Mouse (Mus musculus) hindbrain, postnatal 0 days (tissue): Measurements from ENCODE around the gene Robo1. TPM values are rescaled to one million over a fixed set of nuclear protein-coding genes. Genes with fewer than 3 reads are reported as not detected.
A peak's percentile ranks its signal among the peaks of the same experiment; 100 is the strongest.

Experiments
- ATAC-seq: fragments of 200-750 bp; cut with Nextera tagmentation; 2 replicates; pipeline ENCODE4 v1.8.0; 2017; ENCODE audit warnings: mild to moderate bottlenecking, moderate TSS enrichment, moderate library complexity
- DNase-seq: peaks from one replicate; pipeline ENCODE4 v3.0.0-alpha.2; 2015; ENCODE audit warnings: low spot score
- H3K27ac ChIP-seq: fragments of 300-500 bp; sonication (generic); 2 replicates; pipeline ENCODE4 v1.5.1; 2014; ENCODE audit warnings: mild to moderate bottlenecking
- H3K27me3 ChIP-seq: fragments of 300-500 bp; sonication (generic); 2 replicates; pipeline ENCODE4 v1.6.1; 2014; ENCODE audit warnings: low read length, mixed read lengths; ENCODE audit not compliant: insufficient read depth
- H3K36me3 ChIP-seq: fragments of 300-500 bp; sonication (generic); 2 replicates; pipeline ENCODE4 v1.6.1; 2014; ENCODE audit warnings: low read length, mixed read lengths; ENCODE audit not compliant: insufficient read depth
- H3K4me1 ChIP-seq: fragments of 300-500 bp; sonication (generic); 2 replicates; pipeline ENCODE4 v1.6.1; 2014; ENCODE audit warnings: antibody characterized with exemption, low read length, mixed read lengths; ENCODE audit not compliant: insufficient read depth
- H3K4me2 ChIP-seq: fragments of 300-500 bp; sonication (generic); 2 replicates; pipeline ENCODE4 v1.6.1; 2014; ENCODE audit warnings: low read depth, mild to moderate bottlenecking, low read length, moderate library complexity, mixed read lengths
- H3K4me3 ChIP-seq: fragments of 300-500 bp; sonication (generic); 2 replicates; pipeline ENCODE4 v1.5.1; 2014; ENCODE audit warnings: low read length
- H3K9ac ChIP-seq: fragments of 300-500 bp; sonication (generic); replicated peaks from 2 replicates; pipeline ENCODE4 v1.6.1; 2014; ENCODE audit warnings: mild to moderate bottlenecking, low read length, moderate library complexity, mixed read lengths
- H3K9me3 ChIP-seq: fragments of 300-500 bp; sonication (generic); 2 replicates; pipeline ENCODE4 v1.6.1; 2016; ENCODE audit warnings: low read length, mixed read lengths
- CTCF ChIP-seq: IDR thresholded peaks from 2 replicates; pipeline ENCODE4 v1.5.1; 2016; ENCODE audit warnings: antibody characterized with exemption, control low read depth, low read depth
- WGBS: fragments of 180-500 bp; shearing (Covaris S2); extraction: QIAGEN DNeasy Blood & Tissue Kit; methylation state at CpG from one replicate; pipeline ENCODE4 v1.1.7; 2014; 5-methylcytosine and 5-hydroxymethylcytosine counted together
- polyA plus RNA-seq: library from polyadenylated mRNA; unstranded; fragments of >200 nt; fragmentation: Nextera tagmentation; extraction: Ambion mirVana; gene quantifications from 2 replicates; pipeline ENCODE4 v1.2.1, GENCODE M21; 2015
- total RNA-seq: library from RNA; depleted of rRNA; stranded (reverse); fragments of >200 nt; gene quantifications from 2 replicates; pipeline ENCODE4 v1.2.3, GENCODE M21; 2014

Gene Robo1
- total and polyA plus RNA-seq, 2 experiments from 2014 or later: 20.4 to 57.9 TPM

DNA sequence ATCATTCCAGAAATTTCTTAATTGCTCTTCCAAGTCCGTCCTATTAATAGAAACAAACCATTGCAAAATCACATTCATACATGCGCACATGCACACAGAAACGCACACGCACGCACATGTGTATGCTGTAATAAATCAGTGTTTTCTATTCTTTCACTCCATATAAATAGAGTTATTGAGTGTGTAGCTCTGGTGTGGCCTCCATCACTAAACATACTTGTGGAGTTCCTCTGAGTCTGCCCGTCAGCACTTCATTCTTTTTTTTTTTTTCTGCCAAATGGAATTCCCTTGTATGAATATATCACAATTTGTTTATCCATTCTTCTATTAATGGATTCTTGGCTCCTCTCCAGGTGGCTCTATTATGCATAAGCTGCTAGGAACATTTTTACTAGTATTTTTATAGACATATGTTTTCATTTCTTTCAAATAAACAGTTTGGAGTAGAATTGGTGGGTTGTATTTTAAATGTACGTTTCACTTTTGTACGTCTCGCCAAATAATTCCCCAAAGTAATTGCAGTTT lies 483.1 kb downstream of the Robo1 start:
- ATAC-seq (no peak), DNase-seq (no peak)
- Histone ChIP-seq H3K27ac (no peak overlapping the region), H3K36me3 (no peaks in the 10 kb centered on the region), H3K9ac (no peak overlapping the region), H3K4me3 (no peak overlapping the region), H3K4me2 (no peak overlapping the region), H3K4me1 (peaks cover 7% of the 10 kb centered on the region), H3K9me3 (no peaks in the 10 kb centered on the region), H3K27me3 (no peaks in the 10 kb centered on the region)
- no peak for TF ChIP-seq CTCF
- 92% methylated on average over 9 of the region's 9 CpGs for WGBS

DNA sequence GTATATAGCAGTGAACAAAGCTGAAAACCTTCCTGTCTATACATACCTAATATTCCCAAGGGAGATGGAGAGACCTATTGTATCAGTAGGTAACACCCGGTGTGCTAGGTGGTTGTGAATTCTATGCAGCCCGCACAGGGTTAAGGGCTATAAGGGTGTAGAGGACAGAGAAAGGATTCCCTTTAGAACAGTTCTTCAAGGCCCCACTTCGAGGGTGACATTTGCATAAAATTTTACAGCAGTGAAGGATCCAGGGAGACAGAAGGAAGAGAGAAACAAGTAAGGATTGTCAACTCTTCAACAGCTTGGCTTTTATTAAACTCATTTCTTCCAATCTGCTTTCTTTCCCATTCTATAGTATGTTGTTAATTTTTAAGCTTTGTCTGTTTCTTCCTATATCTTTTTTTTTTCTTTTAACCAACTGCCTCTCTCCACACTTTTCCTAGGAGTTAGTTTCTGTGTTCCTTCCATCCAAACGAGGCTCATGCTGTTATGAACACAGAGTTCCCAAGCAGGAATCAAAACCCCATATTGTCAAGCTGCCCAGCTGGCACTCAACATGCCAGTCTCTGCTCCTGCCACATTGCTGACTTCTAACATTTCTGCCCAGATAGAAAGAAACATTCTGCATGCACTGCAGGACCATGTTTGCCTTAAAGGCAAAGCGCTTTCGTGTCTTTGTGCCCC lies 486.7 kb downstream of the Robo1 start:
- no peak for TF ChIP-seq CTCF
- no peaks in the 10 kb centered on the region for H3K9me3 ChIP-seq
- H3K4me3 ChIP-seq: no peak overlapping the region
- H3K9ac ChIP-seq: no peak overlapping the region
- 0 out of 2 replicates have a peak overlapping the region, but pooled peaks have one; percentile 6 for H3K4me2 ChIP-seq
- WGBS: 41% methylated on average over 6 of the region's 6 CpGs
- peak; percentile 47; the same call in 1 of the 2 replicates for ATAC-seq
- DNase-seq: peak; percentile 65
- H3K27ac ChIP-seq: peak overlapping the region; percentile 48; the same call in 1 of the 2 replicates
- H3K4me1 ChIP-seq: peaks cover 7% of the 10 kb centered on the region
- H3K27me3 ChIP-seq: no peaks in the 10 kb centered on the region
- H3K36me3 ChIP-seq: no peaks in the 10 kb centered on the region

- TF ChIP-seq CTCF: no peak
- 66% methylated on average over 1 of the region's 1 CpGs for WGBS
- Histone ChIP-seq H3K27me3 (no peaks in the 10 kb centered on the region), H3K4me1 (peaks cover 7% of the 10 kb centered on the region), H3K9me3 (no peaks in the 10 kb centered on the region), H3K9ac (no peak overlapping the region), H3K27ac (no peak overlapping the region), H3K4me2 (0 out of 2 replicates have a peak overlapping the region, but pooled peaks have one; percentile 6), H3K36me3 (no peaks in the 10 kb centered on the region), H3K4me3 (no peak overlapping the region)
- no peak for ATAC-seq
- DNase-seq: no peak
These were observed 487.2 kb downstream of the Robo1 start for GRCm38 (mm10) chr16:72795379-72795712.

- no peaks in the 10 kb centered on the region for H3K27me3 ChIP-seq
- no peak overlapping the region for H3K27ac ChIP-seq
- H3K36me3 ChIP-seq: no peaks in the 10 kb centered on the region
- no peaks in the 10 kb centered on the region for H3K9me3 ChIP-seq
- ATAC-seq (no peak), DNase-seq (no peak)
- no peak overlapping the region for H3K4me2 ChIP-seq
- peaks cover 7% of the 10 kb centered on the region for H3K4me1 ChIP-seq
- WGBS: 80% methylated on average over 12 of the region's 12 CpGs
- no peak for TF ChIP-seq CTCF
- no peak overlapping the region for H3K9ac ChIP-seq
- no peak overlapping the region for H3K4me3 ChIP-seq
These were observed 490.4 kb downstream of the Robo1 start for GRCm38 (mm10) chr16:72798405-72798949.

- no peak for TF ChIP-seq CTCF
- WGBS: 46% methylated on average over 15 of the region's 15 CpGs
- H3K4me1 ChIP-seq: no peaks in the 10 kb centered on the region; the same call in none of the 2 replicates
- H3K9me3 ChIP-seq: no peaks in the 10 kb centered on the region
- DNase-seq (no peak), ATAC-seq (no peak)
- no peak overlapping the region for H3K9ac ChIP-seq
- H3K36me3 ChIP-seq: no peaks in the 10 kb centered on the region
- no peaks in the 10 kb centered on the region for H3K27me3 ChIP-seq
- H3K4me2 ChIP-seq: peak overlapping the region; percentile 33
- H3K4me3 ChIP-seq: no peak overlapping the region
- H3K27ac ChIP-seq: no peak overlapping the region
These were observed 492.1 kb downstream of the Robo1 start for GRCm38 (mm10) chr16:72800121-72800749.

GRCm38 (mm10) chr16:72800788-72801187 lies 492.7 kb downstream of the Robo1 start:
- Histone ChIP-seq H3K4me3 (no peak overlapping the region), H3K36me3 (no peaks in the 10 kb centered on the region), H3K4me2 (peak overlapping the region; percentile 33; the same call in 1 of the 2 replicates), H3K9ac (no peak overlapping the region), H3K4me1 (no peaks in the 10 kb centered on the region; the same call in none of the 2 replicates), H3K27me3 (no peaks in the 10 kb centered on the region), H3K9me3 (no peaks in the 10 kb centered on the region), H3K27ac (no peak overlapping the region)
- DNase-seq (no peak), ATAC-seq (no peak)
- 79% methylated on average over 6 of the region's 6 CpGs for WGBS
- no peak for TF ChIP-seq CTCF
